Mouse (Mus musculus): ENCODE results near the gene Csrnp2.

GRCm38 (mm10) chr15:100478351-100478750 lies 16.9 kb downstream of the Csrnp2 start:
- TF ChIP-seq POLR2A (IDR thresholded peaks at IDR 0.05; ENCODE audit: borderline replicate concordance, extremely low read depth, insufficient read depth, insufficient read length, poor library complexity, severe bottlenecking) (no peak), CTCF (IDR thresholded peaks at IDR 0.05; ENCODE audit: borderline replicate concordance, extremely low read depth, insufficient read depth, insufficient read length) (no peak)
